Mouse (Mus musculus) common myeloid progenitor, adult 5-6 weeks (primary cell): ENCODE results near the gene Rfc2. TPM values are rescaled to one million over a fixed set of nuclear protein-coding genes. Genes with fewer than 3 reads are reported as not detected.
"Not testable (repeated sequence)": the region's sequence is repeated elsewhere in the genome, so short reads cannot be mapped to it uniquely, and the experiment has no call there.

Experiments
- ATAC-seq: replicated peaks from 2 replicates; pipeline ENCODE4 v1.8.0; 2016; ENCODE audit warnings: low read depth, mild to moderate bottlenecking, moderate TSS enrichment, inconsistent platforms; ENCODE audit not compliant: poor library complexity, severe bottlenecking
- total RNA-seq: library from RNA; stranded (forward); fragments of 200-1000, 187-1606 nt; gene quantifications from 2 replicates; pipeline ENCODE4 v1.2.3, GENCODE M21; 2017

Gene Rfc2
- total RNA-seq, 1 experiment from 2014 or later, result 183 TPM

- ATAC-seq, result no peak
Measured at GRCm38 (mm10) chr5:134638461-134639268, 57.5 kb downstream of the Rfc2 start.

- ATAC-seq, result peak; percentile 89
Measured at GRCm38 (mm10) chr5:134639269-134639682, 58.1 kb downstream of the Rfc2 start, which contains the start of gene Eif4h. Eif4h (minus strand) TSS chr5:134639490.

DNA sequence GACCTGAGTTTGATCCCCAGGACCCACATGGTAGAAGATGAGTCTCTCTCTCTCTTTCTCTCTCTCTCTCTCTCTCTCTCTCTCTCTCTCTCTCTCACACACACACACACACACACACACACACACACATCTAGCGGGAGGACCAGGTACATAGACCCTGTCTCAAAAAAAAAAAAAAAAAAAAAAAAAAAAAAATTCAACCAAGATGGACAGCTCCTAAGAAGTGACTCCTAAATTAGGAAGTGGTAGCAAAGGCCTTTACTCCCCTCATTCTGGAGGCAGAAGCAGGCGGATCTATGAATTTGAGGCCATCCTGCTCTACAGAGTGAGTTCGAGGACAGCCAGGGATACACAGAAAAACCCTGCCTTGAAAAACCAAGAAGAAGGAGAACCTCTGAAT lies 59.2 kb downstream of the Rfc2 start:
- no peak for ATAC-seq

DNA sequence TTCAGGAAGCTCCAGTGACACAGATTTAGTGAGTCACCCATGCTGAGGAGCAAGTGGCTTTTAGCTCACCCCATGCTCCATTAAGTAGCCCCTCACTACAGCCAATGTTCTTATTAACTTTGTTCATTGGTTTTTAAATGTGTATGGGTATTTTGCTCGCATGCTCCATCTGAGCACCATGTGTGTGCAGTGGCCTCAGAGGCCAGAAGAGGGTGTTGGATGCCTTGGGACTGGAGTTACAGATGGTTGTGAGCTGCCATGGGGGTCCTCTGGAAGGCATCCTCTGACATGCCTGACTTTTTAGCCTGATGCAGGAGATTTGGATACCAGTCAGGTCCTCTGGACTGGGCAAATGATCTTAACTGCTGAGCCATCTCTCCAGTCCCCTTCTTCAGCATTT lies 63.0 kb downstream of the Rfc2 start:
- ATAC-seq, result no peak

GRCm38 (mm10) chr5:134644643-134645118 lies 63.5 kb downstream of the Rfc2 start:
- ATAC-seq, result no peak

- no peak for ATAC-seq
Measured at GRCm38 (mm10) chr5:134646461-134646860, 65.3 kb downstream of the Rfc2 start.

- no peak for ATAC-seq
Measured at GRCm38 (mm10) chr5:134647394-134647793, 66.2 kb downstream of the Rfc2 start.

GRCm38 (mm10) chr5:134648976-134649375 lies 67.8 kb downstream of the Rfc2 start:
- ATAC-seq, result not testable (repeated sequence)

GRCm38 (mm10) chr5:134650926-134651325 lies 69.8 kb downstream of the Rfc2 start:
- peak; percentile 82 for ATAC-seq

Other genes with a start within 250 kb of the Rfc2 start
- gene Gtf2ird1, start 124.7 kb upstream of the Rfc2 start, total RNA-seq, result 14.6 and 28.2 TPM in 2 replicates
- 6.2 and 13.3 TPM in 2 replicates for gene Clip2, start 28.9 kb upstream of the Rfc2 start, total RNA-seq
- gene Syna, start 21.2 kb upstream of the Rfc2 start, total RNA-seq, result not detected in 2 replicates
- 50.2 and 65.4 TPM in 2 replicates for gene Lat2, start 33.7 kb downstream of the Rfc2 start, total RNA-seq
- 214 and 235 TPM in 2 replicates for gene Eif4h, start 58.1 kb downstream of the Rfc2 start, total RNA-seq
- gene Limk1, start 107.2 kb downstream of the Rfc2 start, total RNA-seq, result 12.6 and 15.1 TPM in 2 replicates
- not detected in 2 replicates for gene Eln, start 166.0 kb downstream of the Rfc2 start, total RNA-seq